Mouse (Mus musculus) urinary bladder, postnatal 25 days (tissue): Measurements from ENCODE around the gene Hrh2.

Experiments
- DNase-seq: peaks from one replicate; pipeline ENCODE4 v3.0.0; 2022; ENCODE audit warnings: low spot score

Hrh2 gene

DNA sequence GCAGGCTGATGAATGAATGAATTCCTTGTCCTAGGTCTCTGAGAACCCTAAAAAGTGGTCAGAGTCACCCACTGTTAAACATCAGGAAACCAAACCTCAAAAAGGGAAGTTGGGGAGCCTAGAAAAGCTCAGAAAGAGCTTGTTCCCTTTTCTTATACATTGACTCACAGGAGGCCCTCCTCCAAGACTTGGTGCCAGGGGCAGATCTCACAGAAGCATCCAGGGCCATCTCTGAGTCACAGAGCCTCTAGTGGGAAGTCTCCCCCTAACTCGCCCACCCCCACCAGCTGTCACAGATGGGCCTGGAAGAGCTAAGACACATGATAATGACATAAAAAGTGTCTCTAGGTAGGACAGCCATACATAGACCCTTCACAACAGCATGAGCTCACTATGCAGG, 26.4 kb downstream of the Hrh2 start:
- no peak for DNase-seq

DNA sequence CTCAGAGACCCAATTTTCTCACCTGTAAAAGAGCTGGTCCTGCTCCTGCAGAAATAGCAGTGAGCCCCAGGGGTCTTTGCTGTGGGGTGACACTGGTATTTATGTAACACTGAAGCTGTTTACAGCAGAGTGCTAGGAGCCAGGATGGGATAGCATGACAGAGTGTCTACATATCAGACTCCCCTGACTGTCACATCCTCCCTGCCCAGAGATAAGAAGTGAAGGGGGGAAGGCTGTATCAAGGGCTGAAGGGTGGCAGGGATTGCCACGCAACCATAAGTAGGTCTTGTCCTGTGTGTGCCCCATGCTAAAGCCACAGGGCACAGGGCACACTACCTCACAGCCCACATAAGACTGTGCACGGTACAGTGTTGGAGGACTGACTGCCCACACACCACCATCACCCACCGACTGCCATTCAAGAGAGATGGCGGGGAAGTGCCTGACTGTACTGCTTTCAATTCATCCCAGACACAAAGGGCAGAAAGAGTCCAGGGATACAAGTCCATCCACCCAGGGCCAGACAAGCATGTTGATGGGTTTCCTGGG, 29.8 kb downstream of the Hrh2 start:
- DNase-seq: no peak

DNA sequence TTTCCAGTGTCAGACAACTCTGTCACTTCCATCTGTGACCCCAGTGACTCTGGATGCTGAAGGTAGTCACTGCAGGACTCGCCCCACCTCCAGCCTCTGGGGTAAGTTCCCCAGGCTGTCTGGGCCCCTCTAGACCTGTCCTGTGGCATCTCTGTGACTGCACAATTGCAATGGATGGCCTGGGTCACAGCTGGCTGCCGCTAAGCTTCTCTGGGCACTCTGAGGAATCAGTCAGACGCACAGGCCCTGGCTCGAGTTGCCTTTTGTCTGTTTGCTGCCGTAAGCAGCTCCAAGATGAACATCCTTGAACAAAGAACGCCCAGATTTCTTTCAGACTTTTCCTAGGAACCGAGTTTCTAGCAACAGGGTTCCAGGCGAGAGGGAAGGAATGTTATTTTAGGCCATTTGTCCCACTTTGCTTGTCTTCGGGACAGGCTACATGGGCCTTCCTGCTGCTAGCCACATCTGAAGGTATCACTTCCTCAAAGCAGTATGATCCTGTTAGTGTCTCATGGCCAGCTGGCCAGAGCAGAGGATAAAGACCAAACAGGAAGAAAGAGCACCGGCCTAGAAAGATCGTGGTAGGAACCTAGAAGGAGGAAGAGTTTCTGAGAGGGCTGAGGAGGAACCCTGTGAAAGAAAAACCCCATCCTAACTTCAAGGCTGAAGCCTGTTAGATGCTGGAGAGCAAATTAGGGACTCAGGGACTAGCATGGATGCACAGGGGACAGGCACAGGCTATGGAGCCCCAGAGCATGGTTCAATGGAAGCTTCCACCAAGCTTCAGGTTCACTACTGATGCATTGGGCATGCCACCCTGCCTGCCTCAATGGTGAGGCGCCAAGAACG, 31.2 kb downstream of the Hrh2 start:
- no peak for DNase-seq

DNA sequence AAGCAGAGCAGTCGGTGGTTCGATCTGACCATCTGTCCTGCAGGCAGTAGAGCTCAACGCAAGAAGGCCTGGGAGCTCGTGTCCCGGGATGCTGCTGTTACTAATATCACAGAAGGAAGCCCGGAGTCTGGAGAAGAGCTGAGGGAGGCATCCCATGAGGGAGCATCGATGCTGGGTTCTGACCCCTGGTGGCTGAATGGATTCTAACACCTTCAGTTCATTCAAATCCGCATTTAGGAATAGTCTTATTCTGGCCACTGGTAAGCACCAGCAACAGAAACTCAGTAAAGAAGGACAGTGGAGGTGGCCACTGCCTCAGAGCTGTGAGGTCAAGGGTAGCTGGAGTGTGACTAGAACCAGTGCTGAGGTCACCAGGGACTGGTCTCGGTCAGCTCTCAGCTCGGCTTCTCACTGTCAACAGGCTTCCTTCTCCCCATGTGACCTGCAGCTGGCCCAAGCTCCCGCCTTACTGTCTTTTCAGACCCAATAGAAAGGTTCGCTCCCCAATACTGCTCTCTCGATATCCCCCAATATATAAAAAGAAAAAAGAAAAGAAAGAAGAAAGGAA, 36.1 kb downstream of the Hrh2 start:
- DNase-seq: peak; percentile 28

DNA sequence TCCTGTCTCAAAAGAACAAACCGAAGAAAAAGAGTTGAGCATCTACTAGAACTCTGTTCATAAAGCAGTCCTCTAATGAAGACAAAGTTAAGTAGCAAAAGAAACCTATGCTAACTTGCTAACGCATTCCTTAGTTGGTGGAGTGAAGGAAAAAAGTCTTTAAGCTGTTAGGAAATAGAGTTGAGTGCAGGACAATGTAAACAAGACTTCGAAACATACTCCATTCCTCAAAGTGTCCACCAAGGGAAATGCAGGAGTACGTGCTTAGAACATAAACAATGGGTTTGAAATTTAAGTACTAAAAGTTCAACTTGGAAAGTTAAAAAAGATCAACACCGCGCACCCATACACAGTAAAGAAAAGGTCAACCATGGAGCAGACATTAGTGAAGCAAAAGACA, 38.2 kb downstream of the Hrh2 start:
- DNase-seq: no peak

DNA sequence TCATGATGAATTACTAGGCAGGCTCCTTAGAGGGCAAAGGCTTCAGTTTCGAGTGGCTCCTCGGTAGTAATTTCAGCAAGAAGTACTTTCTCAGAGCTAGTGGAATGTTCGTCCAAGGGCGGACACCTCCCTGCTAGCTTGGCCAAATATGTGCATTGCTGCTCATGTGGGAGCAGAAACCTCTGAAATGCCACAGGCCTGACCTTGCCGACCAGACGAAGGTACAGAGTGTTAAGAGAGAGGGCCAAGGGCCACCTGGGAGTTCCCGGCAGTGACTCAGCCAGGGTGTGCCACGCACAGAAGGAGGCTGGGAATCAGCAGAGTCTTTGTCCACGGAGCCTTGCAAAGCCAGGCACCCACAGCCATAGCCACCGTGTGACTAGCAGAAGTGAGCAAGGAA, 39.9 kb downstream of the Hrh2 start:
- DNase-seq: peak; percentile 15

DNA sequence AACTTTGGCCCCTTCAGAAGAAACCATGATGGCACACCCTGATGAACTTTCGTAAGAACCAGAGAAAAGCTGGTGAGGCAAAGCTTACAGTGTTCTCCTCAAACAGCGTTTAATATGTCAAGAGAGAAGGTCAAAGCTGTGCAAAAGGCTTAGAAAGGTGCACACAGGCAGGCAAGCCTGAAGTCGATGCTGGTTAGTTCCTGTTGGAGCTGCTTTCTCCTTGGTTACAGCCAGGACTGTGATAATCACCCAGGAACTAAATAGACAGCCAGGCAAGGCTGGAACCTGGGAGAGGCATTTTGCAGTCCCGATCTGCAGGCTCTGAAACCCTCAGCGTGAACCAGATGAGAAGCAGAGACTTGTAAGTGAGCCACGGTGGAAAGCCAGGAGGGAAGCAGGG, 45.6 kb downstream of the Hrh2 start:
- no peak for DNase-seq

DNA sequence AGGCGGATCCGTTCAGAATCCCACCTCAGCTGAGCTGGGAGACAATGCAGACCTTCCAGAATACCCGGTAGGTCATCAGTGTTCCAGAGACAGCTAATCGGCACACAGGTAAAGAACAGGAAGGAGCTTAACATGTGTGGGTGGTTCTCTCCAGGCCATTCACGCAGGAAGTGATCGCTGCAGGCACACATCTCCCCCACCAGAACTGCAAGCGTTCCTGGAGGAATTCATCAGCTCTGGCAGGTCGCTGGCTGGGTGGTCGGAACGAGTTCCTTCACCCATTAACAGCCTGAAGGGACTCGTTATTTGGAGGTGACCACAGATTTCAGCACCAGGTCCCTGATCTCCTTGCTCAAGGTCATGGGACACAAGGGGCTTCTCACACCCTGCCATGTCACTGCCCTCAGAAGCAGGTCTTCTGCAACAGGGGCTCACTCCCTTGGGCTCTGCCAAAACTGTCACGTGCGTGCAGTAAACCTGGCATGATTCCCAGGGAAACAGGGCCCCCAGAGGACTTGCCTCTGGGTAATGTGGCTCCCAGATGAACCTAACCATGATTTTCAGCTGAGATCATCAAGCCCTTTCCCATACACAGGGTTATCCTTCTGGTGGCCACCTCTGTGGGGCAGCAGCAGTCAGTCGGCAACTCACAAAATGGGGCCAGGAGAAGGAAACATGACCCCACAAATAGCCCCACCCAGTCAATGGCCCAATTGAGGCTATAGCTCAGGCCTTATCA, 46.8 kb downstream of the Hrh2 start:
- DNase-seq: no peak

DNA sequence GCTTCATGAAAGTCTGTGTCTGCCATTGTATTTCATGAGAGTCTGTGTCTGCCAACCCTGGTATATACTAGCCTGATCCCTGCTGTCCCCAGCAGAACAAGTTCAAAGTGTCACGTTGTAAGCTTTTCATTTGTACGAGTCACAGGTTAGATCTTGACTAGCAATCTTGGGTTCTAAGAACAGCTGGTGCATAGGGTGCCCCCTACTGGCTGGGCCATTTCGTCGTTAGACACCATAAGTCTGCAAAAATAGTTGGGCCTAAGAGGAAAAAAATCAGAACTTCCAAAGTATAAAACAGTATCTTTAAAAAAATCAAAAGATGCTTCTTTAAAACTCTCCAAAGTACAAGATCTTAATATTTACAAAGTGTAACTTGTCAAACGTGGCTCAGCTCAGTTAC, 50.5 kb downstream of the Hrh2 start:
- peak; percentile 41 for DNase-seq

DNA sequence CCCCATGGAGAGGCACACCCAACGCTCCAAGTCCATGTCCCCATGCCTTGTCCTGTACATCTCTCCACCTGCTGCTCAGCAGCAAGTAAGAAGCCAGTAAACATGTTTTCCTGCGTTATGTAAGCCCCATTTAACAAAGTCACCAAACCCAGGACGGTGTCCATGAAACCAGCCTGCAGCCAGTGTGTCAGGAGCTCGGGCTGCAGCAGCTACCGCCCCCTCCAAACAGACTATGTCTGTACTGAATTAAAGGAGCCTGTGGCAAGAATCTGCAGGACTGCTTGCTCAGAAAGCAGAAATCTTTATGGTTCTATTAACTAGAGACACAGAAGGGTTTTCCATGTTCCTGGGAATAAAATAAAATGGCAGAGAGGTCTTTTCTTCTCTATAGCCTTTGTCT, 53.3 kb downstream of the Hrh2 start:
- no peak for DNase-seq

DNA sequence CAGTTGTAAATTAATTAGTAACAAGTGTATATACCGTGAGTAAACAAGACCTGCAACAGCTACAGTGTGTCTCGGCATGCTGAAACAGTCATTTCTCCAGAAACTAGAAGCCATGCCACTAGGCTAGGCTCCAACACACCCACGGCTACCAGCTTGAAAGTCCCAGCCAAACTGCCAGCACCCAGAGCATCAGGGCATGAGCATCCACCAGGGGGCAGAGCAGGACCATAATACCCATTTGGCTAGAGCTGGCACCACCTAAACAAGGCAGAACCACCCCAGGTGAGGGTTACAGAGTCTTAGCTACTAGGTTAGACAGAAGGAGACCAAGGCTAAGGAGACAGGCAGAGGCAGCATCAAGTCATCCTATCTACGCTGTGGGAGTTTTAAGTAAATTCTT, 55.6 kb downstream of the Hrh2 start:
- DNase-seq: peak; percentile 66

DNA sequence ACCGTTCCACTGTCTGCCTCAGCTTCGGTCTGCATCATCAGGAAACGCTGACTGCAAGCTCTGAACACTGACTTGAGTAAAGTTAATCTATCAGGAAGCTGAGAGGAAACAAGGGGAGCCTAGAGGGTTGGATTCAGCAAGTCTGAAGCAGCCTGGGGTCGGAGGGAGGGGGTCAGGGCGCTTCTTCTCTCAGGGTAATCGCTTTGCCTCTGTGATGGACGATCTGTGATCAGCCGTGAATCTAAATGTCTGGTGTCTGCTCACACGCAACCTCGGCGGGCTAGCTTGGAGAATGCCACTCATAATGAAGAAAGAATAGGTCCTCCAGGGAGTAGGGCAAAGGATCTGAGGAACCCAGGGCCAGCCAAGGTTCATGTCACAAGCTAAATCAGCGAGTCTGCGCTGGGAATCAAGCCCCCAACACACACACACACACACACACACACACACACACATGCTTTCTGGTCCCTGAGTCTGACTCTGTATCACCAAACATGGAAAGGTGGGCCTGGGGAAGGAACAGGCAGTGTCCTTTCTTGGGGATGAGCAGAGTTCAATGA, 56.6 kb downstream of the Hrh2 start:
- no peak for DNase-seq

DNA sequence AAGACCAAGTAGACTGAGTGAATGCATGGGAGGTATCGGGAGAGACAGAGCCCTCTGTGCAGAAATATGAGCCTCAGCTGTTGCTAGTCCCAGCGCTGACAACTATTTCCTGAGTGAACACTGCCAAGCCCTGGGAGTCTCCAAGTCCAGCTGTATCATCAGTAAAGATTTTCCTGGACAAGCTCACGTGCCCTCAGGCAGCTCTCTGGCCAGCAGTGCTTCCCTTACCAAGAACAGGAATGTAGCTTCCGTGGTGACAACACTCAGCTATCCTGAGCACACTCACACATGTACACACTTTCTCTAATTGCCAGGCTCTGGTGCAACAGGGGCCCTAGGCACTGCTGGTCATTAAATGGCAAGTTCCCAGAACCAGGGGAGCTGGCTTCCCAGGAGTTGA, 57.1 kb downstream of the Hrh2 start:
- DNase-seq: peak; percentile 9

DNA sequence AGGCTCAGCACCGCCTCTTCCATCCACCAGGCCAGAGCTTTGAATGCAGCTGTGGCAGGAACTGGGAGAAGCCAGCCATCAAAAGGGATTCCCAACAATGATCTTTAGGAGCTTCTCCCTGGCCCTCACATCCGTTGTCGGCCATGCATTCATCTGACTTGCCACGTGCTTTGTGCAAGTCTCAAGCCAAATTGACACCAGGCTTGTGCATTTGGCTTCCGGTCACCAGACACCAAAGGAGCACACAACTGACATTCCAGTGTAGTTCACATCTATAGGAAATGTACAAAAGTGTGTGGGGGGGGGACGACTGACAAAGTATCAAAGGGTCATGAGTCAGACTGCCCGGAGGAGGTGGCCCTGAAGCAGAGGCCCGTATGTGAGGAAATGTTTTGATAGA, 58.4 kb downstream of the Hrh2 start:
- no peak for DNase-seq

DNA sequence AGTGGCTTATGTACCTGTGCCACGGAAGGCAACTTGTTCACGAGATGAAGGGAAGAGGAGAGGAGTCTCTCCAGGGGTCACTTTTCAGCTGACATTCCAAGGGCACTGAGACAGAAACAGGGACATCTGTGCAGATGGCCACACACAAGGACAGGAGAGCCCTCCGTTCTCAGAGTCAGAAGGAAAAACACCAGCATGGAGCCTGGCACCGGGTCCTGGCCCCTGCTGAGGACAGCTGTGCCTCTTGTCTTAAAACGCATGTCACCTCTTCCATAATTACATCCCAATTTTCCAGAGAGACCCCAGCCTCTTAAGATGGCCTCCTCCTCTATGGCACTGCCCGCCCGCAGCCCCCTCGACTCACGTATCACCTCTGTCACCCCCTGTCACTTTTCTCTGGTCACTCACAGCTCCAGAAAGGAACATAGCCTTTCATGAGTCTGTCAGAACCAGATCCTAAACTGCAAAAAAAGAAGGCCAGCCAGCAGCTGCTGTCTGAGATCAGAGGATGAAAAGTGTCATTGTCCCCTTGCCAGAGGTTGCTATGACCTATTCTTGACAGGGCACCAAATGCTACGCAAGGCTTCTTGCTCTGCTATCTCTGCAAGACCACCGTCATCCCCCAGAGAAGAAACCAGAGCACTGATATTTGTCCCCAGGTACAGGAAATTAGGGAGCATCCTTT, 59.8 kb downstream of the Hrh2 start:
- DNase-seq: no peak

DNA sequence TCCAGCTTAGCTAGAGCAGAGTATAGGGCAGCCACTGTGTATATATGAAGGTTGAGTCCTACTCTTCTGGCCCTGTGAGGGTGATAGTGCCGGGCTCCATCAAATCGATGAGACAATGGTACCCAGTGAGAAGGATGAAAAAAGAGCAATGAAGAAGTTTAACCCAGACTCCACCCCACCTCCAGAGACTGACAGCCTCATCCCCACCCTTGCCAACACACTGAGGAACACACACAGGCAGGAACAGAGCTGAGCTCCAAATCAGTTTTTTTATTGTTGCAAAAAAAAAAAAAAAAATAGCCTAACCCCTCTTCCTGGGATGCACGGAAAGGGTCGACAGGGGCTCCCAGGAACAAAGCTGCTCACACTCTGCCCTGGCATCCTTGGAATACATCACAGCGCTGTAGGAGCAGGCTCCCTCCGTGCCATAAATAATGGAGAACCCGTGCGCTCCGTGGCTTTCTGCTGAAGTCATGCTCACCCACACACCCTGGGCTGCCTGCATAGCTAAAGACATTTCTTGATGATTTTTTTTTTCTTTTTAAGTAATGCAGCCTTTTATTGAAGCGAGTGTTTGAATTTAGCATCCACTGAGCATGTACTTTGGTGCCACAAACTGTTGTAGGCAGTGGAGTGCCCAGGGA, 65.8 kb downstream of the Hrh2 start:
- no peak for DNase-seq

DNA sequence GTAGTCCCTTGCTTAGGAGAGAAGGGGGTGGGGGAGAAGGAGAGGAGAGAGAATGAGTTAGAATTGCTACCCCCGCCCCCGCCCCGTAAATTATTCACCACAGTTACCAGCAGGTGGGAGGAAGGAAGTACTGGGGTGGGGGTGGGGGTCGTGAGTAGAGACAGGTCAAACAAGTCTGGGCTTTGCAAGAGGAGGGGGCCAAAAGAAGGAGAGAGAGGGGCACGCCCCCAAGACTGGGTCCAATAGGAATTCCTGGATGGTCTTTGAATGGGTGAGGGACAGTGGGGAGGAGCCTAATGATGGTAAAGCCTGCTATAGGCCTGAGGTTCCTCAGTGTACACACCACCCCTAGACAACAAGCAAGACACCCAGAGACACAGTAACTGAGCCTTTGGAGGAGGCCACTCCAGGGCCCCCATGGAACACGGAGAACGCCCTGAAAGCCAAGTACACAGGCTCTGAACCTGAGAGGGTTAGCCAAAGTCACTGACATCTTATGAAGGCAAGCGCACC, 66.4 kb downstream of the Hrh2 start:
- no peak for DNase-seq

DNA sequence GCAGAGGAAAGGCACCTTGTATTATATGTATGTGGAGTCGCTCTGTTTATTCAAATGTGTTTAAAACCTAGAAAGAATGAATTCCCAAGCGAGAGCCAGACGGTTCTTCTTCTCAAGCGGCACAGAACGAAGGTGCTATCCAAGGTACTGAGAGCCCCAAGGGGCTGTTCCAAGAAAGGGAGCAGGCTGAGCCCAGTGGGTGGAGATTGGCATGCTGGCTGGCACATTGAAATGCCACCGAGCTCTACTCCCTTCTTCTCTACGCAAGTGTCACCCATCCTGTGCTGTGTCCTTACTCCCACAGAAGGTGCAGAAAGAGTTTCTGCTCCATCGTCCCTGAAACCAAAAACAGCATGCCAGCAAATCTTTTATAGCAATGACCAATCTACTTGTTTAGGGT, 68.4 kb downstream of the Hrh2 start:
- DNase-seq: no peak

DNA sequence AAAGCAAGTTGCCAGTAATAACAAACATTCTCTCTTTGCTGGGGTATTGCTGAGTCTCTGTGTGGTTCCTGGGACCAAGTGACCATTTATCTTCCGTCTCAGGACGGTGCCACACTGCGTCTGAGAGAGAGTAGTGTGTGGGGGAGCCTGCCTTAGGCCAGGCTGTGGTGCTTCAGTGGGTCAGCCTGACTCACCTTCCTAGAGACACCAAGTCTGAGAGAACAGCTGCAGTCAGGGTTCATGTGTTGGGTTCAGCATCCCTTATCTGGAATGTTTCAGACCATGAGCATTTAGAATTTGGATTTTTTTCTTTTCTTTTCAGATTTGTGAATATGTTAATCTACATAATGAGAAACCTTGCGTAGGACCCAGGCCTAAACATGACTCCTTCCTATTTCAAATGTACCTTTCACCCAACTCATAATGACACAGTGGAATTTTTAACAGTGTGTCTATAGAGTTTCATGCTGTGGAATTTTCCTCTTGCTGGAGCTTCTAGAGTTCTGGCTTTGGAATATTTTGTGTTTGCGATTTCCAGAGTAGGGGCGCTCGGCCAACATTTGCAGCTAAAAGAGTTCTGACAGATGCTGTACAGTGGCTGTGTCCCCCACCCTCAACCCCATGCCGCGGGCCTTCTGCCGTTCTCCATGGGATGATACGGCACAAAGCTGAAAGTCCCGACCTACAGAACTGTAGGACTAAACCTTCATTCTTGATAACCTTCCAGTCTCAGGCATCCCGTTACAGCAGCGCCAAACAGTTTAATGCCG, 71.0 kb downstream of the Hrh2 start:
- DNase-seq: no peak

DNA sequence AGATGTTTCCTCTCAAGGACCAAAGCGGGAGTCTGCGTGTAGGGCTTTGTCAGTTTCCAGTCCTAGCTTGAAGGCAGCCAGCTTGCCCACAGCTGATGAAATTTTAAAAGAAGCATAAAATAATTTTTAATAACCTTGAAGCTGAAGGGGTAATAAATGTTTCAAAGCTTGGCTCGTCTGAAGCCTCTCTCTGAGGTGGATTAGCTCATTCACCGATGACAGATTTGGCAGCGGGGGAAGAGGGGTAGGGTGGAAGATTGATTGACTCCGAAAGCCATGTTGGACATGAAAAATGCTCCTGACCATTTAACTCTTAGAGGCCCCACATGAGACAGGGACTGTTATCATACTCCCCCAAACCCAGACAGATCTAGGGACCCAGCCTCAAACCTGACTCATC, 71.7 kb downstream of the Hrh2 start:
- DNase-seq: no peak

DNA sequence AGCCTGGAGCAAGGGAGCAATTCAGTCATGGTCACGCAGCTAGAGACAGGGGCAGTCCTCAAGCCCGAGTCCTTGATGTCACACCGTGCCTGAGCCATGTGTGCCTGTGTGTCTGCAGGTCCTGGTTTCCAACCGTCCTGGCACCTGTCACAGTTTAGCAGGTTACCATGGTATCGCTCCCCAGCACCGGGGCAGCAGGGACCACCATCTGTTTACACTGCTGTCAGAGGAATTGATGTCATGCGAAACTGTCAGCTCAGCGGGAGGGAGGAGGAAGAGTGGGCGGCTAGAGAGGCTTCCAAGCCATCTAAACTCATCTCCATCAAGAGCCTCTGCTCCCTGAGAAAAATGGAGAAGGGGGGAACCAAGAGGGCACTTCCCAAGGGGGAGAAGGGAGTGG, 74.5 kb downstream of the Hrh2 start:
- DNase-seq: no peak
